Mouse (Mus musculus): Measurements from ENCODE around the gene Tcf7l1.

GRCm38 (mm10) chr6:72581625-72582382 lies 207.2 kb downstream of the Tcf7l1 start:
- TF ChIP-seq MYC (IDR thresholded peaks at IDR 0.05; ENCODE audit: low read depth, low read length) (no peak), POLR2A (IDR thresholded peaks at IDR 0.05; ENCODE audit: control insufficient read depth in 1 of 2, insufficient read depth in 1 of 2, low read depth in 1 of 2, low read length in 2 of 2, poor library complexity in 1 of 2) (no peak), EP300 (IDR thresholded peaks at IDR 0.05; ENCODE audit: low read depth in 1 of 2, low read length in 2 of 2) (no peak), GATA1 (IDR thresholded peaks at IDR 0.05; ENCODE audit: low read depth, low read length) (no peak), CTCF (IDR thresholded peaks at IDR 0.05 in 2 of 3, conservative IDR thresholded peaks at IDR 0.05 in 1 of 3; ENCODE audit: control insufficient read depth in 1 of 3, insufficient read depth in 1 of 3, low read depth in 2 of 3, low read length in 3 of 3, poor library complexity in 1 of 3, severe bottlenecking in 1 of 3) (no peak), USF1 (IDR thresholded peaks at IDR 0.05; ENCODE audit: low read depth, low read length) (no peak), ZNF384 (IDR thresholded peaks at IDR 0.05; ENCODE audit: low read depth, low read length) (no peak)
